Mouse (Mus musculus) left cerebral cortex, postnatal 36 days (tissue): ENCODE measurements around the gene Nup205. TPM values are rescaled to one million over a fixed set of nuclear protein-coding genes. Genes with fewer than 3 reads are reported as not detected.

Source experiments
- DNase-seq, 2 experiments: peaks; one replicate each; pipeline ENCODE4 v3.0.0; 2021 to 2022; ENCODE audit warnings: low spot score in 2 of 2, mixed read lengths in 1 of 2
- intact Hi-C: fragments of 180-260 bp; cut with DNase I; formaldehyde crosslinking; loops from one replicate; pipeline ENCODE4 v1.15.1; 2025
- total RNA-seq, 2 experiments: library from RNA; stranded (reverse); gene quantifications; 2 replicates each; pipeline ENCODE4 v1.2.3; 2021

Gene Nup205
- total RNA-seq, 2 experiments from 2014 or later: 18.8 to 26.7 TPM

DNA sequence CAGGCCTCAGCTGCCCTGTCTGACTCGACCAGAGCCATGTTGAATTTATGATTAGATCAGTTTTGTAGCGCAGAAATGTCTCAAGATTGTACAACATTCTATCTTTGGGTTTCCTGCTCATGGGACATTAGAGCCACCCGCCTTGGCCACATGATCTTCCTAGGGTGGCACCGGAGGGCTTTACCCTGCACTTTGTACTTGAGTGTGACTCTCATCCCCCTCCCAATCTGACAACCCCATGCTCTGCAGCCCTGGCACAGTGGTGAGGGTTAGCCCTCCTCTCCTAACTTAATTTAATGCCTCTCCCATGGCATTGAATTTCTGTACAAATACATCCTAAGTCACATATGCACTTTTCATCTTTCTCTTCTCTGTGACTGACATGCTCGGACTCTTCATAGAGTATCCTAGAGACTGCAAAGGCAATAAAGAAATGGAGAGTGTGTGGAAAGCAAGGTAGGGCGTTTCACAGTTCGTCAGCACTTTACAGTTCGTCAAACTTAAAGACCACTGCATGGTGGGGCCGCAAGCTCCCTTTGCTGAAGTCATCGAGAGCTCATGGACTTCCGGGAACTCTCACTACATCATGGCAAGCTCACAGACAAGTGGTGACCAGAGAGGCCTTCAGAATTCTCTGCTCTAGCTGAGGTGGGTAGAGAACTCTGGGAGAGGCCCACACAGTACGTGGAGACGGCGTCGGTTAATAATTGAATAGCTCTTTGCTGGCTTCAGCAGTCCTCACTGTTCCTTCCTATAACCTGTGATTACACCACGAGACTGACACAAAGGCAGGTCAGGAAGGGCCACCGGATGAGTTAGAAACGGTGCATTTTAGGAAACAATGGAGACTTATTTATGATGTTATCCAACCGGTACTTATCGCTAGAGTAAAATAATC is 94.9 kb downstream of the Nup205 start:
- DNase-seq: no peak
- intact Hi-C loops: no loop called here

- intact Hi-C loops: no loop called here
- DNase-seq: no peak
Observed at GRCm38 (mm10) chr6:35273391-35274082, 96.3 kb downstream of the Nup205 start.

- no peak for DNase-seq
- intact Hi-C loops: no loop called here
Observed at GRCm38 (mm10) chr6:35277903-35278587, 100.8 kb downstream of the Nup205 start.

DNA sequence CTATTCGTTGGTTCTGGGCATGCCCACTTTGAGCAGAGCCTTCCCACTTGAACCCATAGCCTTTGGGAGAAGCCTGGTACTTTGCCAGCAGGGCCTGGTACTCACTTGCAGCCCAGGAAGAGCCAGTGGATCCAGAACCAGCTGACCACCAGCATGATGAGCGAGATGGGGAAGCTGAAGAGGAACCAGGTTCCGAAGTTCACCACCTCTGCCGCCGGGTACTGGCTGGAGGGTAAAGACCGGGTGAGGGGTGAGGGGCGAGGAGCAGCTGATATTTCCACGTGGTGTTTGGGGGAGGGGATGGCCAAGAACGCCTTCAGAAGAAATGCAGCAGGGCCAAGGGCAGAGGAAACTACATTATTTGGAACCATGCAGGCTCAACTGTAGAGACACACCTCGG is 102.1 kb downstream of the Nup205 start:
- intact Hi-C loops: no loop called here
- no peak for DNase-seq

DNA sequence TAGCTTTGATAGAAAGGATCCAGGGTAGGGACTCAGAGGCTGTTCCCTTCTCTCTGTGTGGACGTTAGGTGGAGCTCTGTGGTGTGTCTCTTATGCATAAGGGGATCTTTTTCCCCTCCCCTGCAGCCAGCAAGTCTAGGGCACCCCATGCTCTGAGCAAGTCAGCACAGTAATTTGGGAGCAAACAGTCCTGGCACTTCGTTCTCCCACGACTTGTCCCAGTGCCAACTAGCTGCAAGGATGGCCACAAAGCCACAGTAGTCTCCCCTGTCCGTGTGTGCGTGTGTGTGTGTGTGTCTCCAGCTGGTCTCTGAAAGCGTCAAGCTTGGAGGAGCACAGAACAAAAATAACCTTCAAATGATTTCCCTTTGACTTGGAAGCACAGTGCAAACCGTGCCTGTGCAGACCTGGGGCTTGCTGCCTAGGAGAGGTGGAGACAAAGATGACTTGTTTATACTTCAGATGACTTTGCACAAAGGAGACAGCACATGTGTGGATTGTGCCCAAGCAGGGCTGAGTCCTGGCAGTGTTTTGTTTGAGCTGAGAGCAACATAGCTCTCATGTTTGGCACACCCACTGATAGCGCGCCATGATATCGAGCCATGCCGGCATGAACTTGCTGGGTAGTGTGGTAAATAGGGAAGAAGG is 111.0 kb downstream of the Nup205 start:
- DNase-seq: peak; percentile 42 to 47
- intact Hi-C loops: no loop called here

- DNase-seq: no peak
- intact Hi-C loops: no loop called here
Observed at GRCm38 (mm10) chr6:35288920-35289319, 111.7 kb downstream of the Nup205 start.

DNA sequence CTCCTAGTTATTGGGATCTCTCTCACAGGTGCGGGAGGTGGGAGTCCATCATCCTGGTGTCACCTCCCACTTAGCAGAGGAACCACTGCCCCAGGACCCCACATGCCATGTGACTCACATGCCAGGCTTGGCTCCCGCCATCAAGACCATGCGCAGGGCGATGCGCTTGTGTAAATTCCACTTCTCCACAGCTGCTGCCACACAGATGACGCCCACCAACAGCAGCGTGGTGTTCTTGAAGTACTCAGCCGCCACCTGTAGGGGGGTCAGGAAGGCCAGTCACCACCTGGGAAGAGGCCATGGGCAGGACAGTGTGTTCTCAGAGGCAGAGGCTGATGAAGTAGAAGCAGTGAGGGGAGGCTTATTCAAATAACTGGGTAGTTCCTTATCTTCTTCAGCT is 112.5 kb downstream of the Nup205 start:
- intact Hi-C loops: no loop called here

DNA sequence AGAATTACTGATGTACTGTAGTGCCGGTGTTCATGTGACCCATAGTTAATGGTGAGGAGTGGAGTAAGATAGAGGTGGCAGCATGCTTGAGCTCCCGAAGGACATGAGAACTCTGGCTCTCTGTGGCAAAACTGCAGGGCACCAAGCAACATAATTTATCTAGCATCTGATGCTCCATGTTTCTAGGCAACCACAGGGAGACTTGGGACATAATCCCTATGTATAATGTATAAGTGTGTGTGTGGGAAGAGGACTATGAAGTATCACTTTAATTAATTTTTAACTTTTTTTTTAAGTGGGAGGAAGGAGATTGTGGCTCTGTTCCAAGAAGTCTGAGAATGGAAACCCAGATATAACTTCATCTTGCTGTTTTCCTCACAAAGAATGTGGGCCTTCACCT is 117.7 kb downstream of the Nup205 start:
- DNase-seq: peak in 1 of 2 experiments; percentile 8
- intact Hi-C loops: no loop called here

More for the DNA sequence above, 112.5 kb downstream of the Nup205 start:
- no peak for DNase-seq

DNA sequence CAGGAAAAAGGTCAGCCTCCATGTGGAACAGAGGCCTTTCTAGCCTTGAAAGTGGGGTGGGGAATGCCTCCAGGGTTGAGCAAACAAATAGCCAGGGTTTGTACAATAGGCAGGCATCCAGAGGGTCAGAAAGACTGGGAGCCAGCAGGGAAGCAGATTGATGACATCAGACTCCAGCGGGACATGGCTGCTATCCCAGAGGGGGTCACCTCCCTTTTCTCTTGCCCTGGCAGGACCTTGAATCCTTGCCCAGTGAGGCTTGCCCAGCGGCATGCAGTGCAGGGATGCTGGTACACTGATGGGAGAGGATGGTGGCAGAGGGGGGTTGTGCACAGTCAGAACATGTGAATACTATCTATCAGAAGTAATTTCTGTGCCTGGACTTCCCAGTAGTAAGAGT is 119.8 kb downstream of the Nup205 start:
- intact Hi-C loops: no loop called here
- peak in 1 of 2 experiments; percentile 23 for DNase-seq

Other genes with a start within 250 kb of the Nup205 start
- gene Slc23a4, start 189.0 kb upstream of the Nup205 start, total RNA-seq: 1 to 10 TPM; 1.1 to 1.3 TPM
- 10 to 100 TPM; 36.2 to 43.0 TPM for gene Cnot4, start 43.7 kb upstream of the Nup205 start, total RNA-seq
- 10 to 100 TPM in 1 of 2 experiments, 1 to 10 TPM in 1; 7.3 to 13.6 TPM for gene Slc13a4, start 130.7 kb downstream of the Nup205 start, total RNA-seq
- gene Fam180a, start 148.7 kb downstream of the Nup205 start, total RNA-seq: 1 to 10 TPM; 2.8 to 5.7 TPM